Mouse (Mus musculus) cerebellum, postnatal 36 days (tissue): ENCODE measurements around the gene Washc2.
"Not testable (repeated sequence)": the region's sequence is repeated elsewhere in the genome, so short reads cannot be mapped to it uniquely, and the experiment has no call there.

Experiments
- DNase-seq, 2 experiments: peaks; one replicate each; pipeline ENCODE4 v3.0.0; 2021 to 2022; ENCODE audit warnings: mixed read lengths in 2 of 2

Washc2 gene

DNA sequence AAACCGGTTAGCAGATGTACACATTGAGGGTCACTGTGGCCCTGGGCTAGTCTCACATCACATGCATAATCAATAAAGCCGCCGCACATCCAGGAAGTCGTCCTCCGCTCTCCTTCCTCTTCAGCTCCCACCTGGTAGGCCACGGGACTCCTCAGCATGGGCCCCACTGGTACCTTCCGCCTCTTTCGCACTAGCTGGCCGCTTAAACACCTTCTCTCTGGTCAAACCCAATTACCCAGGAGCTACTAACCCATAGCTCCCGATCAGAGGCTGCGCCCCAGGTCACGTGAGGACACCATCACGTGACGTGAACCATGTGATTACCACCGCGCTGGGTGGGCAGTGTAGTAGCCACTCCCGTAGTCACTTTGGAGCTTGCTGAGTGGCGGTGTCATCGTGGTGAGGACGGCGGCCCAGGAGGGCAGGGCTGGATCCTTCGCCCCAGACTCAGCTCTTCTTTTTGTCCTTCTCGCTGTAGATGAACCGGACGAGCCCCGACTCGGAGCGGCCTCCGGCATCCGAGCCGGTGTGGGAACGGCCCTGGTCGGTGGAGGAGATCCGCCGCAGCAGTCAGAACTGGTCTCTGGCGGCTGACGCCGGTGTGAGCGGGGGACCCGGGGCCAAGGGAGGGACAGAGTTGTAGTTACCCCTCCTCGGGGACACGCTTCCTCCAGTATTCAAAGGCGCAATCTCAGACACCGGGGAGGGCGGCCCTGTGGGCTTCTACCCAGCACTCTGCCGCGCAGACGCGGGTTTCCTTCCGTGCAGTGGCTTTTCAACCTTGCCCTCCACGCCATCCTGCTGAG is at the start of gene Washc2:
TSS of gene Washc2 (plus strand) at position 310 of the 806 bp plus-strand sequence.
- peak; percentile 94 to 95 for DNase-seq

DNA sequence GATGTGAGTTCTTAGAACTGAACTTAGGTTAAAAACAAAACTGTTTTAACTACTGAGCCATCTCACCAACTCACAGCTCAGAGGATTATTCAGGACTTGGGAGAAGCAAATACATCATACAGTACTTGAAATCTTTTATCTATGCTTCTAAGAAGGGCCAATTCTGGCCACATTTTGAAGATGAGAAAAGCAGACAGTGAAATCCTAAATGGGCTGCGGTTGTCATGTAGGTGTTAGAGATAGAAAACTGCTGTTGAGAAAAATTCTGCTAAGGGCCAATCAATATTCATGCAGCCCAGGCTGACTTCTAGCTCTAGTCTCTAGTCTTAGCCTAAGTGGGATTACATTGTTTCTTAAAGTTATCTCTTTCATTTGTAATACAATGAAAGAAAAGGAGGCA is 41.5 kb upstream of the Washc2 start:
- DNase-seq = no peak

DNA sequence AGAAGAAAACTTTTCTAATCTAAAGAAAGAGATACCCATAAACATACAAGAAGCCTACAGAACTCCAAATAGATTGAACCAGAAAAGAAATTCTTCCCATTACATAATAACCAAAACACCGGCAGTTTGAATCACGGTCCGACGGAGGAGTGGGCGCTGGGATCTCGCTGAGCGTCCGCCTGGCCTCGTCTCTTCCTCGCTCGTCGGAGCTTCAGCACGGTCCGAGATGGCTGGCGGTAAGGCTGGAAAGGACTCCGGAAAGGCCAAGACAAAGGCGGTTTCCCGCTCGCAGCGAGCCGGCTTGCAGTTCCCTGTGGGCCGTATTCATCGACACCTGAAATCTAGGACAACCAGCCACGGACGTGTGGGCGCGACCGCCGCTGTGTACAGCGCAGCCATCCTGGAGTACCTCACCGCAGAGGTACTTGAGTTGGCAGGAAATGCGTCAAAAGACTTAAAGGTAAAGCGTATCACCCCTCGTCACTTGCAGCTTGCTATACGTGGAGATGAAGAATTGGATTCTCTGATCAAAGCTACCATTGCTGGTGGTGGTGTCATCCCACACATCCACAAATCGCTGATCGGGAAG is 34.2 kb upstream of the Washc2 start:
- DNase-seq = peak; percentile 32 to 47

DNA sequence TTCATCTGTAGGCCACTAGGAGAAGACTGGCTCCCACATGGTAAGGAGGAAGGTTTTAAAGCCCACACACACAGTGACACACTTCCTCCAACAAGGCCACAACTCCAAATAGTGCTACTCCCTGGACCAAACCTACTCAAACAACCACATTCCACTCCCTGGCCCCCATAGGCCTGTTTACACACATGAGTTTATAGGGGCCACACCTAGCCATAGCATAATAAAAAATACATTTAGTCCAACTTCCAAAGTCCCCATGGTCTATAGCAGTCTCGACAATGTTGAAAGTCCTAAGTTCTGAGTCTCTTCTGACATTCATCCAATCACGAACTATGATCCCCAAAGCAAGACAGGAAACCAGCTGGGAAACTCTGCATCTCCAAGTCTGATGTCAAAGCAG is 29.5 kb upstream of the Washc2 start:
- no peak for DNase-seq

DNA sequence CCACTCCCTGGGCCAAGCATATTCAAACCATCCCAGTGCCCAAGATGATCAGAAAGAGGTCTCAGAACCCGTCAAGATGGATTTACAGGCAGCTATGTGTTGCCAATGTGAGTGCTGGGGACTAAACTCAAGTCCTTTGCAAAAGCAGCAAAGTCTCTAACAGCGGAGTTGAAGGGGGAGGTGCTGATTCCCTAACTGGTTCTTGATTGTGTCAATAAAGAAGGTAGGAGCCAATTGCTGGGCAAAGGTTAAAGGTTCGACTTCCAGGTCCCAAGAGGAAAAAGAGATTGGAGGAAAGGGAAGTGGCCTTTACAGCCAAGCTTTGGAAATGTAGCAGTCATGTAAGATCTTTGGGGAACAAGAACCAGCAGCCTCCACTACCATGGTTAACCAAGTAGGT is 27.1 kb upstream of the Washc2 start:
- no peak for DNase-seq

DNA sequence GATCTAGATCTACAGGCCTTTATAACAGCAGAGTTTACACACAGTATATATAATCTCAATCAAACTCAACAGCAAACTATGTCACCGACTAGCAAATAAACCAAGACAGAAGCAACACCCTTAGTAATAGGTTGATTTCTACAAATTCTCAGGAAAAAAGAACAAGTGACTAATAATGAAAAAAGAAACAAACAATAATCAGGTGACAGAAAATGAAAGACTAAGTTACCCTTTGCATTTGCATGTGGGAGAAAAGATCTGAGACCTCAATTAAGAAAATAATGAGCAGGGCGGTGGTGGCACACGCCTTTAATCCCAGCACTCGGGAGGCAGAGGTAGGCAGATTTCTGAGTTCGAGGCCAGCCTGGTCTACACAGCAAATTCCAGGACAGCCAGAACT is 24.3 kb upstream of the Washc2 start:
- DNase-seq = no peak

DNA sequence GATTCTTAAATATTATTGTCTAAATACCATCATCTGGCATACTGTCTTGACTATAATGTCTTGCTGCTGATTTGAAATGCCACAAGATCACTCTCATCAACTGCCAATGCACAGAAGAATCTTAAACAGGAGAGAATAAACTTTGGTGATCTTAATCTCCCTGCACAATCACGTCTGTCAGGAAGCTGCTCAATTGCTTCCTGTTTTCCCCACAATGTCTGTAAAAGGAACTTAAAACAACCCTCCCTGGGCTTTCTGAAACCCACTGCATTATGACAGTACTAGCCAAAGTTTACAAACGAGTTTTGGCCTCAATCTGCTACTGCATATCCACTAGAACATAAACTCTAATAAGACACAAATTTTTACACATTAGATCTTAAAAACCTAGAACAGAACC is 21.4 kb upstream of the Washc2 start:
- no peak for DNase-seq

DNA sequence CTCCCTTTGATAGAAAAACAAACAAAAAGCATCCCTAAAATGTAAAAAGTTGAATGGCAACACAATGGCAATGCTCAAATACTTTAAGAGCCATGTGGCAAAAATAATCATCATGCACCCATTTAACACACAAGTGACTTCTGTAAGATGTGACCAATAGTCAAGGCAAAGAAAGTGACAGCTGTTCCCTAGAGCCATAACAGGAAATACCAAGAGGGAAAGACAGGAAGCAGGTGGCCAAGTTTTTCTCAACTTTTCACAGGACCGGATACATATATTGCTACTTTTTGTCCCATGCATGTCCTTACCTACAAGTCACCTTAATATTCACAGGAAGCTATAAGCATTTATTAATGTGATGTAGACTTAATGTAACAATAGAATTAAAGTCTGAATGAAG is 18.4 kb upstream of the Washc2 start:
- no peak for DNase-seq

DNA sequence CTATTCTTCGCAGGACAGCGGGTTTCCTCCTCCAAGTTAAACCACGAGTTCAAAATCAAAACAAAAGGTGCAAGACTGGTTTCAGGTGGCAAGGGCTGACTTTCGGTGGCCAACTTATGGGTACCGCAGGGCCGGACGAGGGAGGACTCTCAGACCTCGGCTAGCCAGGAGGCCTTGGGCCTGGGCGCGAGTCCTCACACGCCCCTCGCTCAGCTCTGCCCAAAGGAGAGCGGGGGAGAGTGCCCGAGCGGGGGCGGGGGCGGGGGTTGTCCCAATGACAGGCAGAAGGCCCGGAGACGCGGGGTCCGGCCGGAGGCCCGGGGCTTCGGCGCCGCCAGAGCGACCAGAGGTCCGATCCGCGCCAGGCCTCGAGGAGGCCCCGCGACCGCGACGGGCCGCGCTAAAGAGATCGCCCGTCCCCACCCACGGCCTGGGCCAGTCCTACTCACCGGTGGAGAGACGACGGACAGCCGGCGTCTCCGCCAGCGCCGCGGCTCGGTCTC is 15.0 kb upstream of the Washc2 start:
- DNase-seq = no peak

DNA sequence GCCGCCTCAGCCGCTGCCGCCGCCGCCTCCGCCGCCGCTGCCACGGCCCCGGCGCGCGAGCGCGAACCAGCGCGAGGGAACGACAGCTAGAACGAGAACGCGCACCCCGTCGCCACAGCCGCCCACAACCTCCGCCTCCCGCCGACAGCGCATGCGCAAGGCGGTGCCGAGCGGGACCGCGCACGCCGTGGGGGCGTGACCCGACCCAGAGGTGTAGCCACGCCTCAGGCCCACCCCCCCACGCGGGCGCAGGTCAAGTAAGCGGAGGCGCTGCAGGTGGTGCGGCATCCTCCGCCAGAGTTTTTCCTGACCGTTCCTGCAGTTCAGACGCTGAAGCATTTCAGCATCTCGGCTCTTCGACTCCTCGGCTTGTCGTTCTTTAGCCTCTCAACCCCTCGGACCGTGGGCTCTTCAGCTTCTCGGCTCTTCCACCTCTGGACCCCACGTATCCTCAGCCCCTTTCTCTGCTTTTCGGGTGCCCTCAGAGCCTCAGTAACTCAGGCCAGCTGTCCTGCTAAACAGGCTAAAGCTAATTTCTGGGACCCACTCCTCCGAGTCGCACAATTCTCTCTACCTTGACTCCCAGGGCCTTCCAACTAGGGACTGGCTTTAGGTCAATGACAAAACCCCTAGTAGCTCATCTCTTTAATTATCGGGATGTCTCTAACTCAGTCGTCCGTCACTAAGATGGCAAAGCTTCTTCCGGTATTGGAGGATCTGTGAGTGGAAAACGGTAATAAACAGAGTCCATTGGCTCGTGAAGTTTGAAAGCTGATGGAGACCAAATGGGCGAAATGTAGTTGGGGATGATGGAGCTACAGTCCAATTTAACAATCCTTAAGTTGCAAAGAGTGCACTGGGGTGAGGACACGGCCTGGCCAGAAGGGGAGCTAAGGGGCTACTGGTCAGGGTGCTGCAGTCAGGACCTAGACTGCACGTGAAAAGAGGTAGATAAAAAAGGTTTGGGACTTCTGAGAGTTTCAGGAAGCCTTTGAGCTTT is 14.1 kb upstream of the Washc2 start, which contains the start of gene Tmcc1:
TSS of gene Tmcc1 (minus strand) at position 93 of the 1,000 bp plus-strand sequence.
- peak; percentile 99 to 100 for DNase-seq

DNA sequence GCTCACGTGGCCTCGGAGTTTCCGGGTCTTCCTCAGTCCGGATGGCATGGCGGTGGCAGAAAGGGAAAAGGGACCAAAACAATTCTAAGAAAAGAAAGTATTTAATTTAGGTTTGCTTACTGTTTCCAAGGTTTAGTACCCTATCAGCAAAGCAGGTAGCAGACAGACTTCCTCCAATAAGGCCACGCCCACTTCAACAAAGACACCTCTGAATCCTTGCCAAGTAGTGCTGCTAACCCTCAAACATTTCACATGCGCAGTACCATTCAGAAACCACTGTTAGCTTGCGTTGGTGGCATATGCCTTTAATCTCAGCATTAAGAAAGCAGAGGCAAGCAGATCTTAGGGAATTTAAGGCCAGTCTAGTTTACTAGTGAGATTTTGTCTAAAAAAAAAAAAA is 12.0 kb upstream of the Washc2 start:
- no peak for DNase-seq

DNA sequence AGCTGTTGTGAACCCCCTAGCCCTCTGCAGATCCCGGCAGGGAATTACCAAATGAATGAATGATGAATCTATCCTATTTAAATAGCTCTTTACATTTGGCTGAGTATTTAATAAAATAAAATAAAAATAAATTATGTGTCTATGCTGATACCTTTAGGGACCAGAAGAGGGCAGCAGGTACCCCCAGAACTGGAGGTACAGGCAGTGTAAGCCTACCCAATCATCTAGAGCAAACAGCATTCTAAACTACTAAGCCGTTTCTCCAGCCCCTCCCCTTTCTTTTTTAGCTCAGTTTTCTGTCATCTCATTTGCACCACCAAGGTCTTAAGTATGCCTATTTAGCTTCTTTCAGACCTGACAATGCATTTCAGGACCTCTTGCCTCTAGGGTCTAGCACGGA is 9.7 kb upstream of the Washc2 start:
- no peak for DNase-seq

DNA sequence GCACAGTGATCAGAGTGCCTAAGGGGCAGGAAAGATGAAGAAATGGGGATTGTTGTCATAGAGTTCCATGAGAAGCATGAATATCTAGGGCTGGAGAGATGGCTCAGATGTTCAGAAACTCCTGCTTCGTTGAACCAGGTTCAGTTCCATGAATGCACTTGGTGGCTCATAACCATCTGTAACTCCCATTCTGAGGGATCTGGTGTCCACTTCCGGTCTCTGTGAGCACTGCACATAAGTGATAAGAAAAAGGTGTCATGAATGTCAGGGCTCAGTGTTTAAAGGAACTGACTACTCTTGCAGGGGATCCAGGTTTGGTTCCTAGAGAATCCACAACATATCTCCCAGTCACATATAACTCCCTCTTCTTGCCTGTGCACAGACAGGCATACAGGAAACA is 8.2 kb upstream of the Washc2 start:
- DNase-seq = no peak

DNA sequence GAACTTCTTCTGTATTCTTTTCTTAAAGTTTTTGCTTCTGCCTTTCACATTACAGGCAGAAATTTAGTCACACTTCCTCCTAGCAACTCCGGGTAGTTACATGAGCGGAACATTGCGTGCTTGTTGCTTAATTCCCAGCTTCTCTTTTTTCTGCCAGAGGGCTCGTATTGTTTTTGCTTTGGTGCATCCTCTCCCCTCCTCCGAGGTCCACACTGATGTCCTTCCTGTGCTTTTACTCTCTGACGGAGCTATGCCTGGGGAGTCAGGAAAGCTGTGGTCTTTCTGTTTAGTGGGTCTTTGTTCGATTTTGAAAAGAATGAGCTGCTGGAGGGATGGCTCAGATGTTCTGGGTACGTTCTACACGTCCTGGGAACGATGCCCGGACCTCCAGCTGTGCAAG is 19.9 kb downstream of the Washc2 start:
- DNase-seq = no peak

DNA sequence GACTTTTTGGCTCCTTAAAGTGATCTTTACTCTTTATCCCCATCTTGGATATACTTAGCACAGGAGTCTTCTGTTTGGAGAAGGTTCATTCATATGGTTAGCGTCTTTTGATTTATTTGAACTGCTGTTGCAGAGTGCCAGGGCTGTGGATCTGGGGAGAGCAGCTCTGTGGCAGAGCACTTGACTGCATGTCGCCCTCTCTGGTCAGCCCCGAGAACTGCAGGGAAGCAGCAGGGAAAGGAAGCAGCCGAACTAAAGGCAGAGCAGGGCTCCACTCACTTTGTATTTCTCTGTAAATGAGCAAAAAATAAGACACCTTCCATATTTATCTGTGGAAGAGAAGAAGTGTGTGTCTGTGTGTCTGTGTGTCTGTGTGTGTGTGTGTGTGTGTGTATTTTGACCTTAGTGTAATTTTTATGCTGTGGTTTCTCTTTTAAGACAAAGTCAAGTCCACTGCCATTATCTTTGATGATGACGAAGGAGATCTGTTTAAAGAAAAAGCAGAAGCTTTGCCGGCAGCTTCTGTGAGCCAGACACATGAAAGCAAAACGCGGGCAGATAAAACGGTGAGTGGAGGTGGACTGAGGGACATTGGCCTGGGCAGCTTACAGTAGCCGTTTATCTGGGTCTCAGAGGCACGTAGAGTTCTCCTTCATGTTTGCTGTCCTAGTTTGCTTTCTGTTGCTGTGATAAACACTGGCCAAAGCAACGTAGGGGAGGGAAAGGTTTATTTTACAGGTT is 21.1 kb downstream of the Washc2 start:
- peak; percentile 65 to 68 for DNase-seq

DNA sequence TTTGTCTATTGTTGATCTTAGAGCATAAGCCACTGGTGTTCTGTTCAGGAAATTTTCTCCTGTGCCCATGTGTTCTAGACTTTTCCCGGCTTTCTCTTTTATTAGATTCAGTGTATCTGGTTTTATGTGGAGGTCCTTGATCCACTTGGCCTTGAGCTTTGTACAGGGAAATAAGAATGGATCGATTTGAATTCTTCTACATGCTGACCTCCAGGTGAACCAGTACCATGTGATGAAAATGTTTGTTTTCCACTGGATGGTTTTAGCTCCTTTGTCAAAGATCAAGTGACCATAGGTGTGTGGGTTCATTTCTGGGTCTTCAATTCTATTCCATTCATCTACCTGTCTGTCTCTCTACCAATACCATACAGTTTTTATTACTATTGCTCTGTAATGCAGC is 27.0 kb downstream of the Washc2 start:
- not testable (repeated sequence) for DNase-seq

DNA sequence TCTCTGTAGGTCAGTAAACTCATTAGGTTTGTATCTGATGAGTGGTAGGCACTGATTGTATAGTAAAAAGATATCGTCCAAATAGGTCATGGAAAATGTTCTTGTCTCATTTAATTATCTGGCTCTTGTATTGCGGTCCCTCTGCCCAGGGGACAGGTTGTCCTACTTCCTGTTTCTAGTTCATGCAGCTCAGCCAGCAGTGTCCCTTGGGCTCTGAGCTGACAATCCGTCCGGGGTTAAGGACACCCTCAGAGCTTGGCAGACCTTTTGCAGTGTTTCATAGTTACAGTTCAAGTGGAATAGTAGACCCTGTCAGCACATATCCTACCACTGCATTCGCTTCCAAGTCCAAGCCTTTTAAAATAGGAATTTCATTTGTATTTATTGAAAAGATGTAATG is 27.5 kb downstream of the Washc2 start:
- peak in 1 of 2 experiments; percentile 13 for DNase-seq

DNA sequence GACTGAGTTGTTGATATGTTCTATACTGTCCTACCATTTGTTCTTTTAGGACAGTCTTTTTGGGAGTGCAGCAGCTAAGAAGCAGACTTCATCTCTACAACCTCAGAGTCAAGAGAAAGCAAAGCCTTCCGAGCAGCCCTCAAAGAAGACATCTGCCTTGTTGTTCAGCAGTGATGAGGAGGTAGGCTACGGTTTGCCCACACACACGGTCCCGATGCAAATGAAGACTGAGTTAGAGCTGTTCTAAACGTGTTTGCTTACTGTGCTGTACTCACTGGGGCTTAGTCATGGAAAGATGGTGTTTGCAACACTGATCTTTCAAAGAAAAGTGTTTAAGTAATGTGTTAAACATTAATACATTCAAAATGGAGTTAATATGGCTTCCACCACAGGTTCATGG is 30.2 kb downstream of the Washc2 start:
- DNase-seq = no peak

DNA sequence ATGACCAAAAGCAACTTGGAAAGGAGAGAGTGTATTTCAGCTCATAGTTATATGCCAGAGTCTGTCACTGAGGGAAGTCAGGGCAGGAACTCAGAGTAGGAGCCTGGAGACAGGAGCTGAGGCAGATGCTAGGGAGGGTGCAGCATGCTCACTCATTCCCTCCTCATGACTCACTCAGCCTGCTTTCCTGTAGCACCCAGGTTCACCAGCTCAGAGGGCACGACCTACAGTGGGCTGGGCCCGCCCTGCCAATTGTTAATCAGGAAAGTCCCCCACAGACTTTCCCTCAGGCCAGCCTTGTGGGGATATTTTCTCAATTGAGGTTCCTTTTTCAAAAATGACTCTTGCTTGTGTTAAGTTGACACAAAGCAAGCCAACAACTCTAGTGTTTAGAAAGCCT is 32.5 kb downstream of the Washc2 start:
- no peak for DNase-seq

DNA sequence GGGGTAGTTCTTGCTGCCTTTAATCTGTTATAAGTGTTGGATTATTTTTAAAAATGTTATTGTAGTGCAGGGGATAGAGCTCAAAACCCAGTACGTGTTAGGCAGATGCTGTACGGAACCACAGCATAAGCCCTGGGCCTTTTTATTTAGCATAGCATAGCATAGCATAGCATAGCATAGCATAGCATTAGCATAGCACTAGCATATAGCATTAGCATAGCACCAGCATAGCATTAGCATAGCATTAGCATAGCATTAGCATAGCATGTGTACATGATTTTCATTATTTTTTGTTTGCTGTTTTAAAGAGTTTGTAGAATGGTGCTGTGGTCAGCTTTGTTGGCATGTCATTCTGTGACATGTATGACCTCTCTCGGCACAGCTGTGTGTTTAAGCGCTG is 51.8 kb downstream of the Washc2 start:
- DNase-seq = no peak

DNA sequence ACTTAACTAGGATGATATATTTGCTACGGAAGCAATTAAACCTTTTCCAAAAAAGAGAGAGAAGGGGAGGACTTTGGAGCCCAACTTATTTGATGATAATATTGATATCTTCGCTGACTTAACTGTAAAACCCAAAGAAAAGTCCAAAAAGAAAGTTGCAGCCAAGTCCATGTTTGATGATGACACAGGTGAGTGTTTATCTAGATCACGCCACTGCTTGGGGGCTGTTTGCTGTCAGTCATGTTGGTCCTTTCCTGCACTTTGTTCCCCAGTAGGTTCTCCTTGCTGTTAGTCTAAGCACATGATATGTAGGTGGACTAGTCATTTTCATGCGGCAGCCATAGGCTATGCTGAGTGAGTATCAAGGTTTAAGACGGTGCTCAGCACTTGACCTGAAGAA is 52.6 kb downstream of the Washc2 start:
- DNase-seq = no peak

DNA sequence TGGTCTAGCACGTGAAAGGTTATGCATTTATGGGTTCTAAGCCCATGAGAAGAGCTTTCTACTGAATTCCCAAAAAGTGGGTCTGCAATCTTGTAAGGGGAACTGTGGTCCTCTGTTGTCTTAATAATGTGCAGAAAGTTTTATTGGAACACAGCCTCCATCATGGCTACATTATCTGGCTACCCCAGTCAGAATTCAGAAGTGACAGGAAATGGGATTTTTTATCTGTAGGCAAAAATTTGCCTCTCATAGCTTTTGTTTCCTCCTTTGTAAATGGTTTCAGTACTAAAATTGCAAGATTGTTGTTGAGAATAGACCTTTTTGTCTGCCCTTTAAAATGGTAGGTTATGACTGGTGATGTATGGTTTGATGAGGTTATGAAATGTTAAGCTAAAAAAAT is 55.0 kb downstream of the Washc2 start:
- DNase-seq = no peak
